Mouse (Mus musculus): ENCODE measurements around the gene Nrp1.

The Nrp1 gene

GRCm38 (mm10) chr8:128465553-128465952, 107.1 kb downstream of the Nrp1 start:
- DNase-seq (ENCODE audit: low read depth, low spot score), result no peak

GRCm38 (mm10) chr8:128466681-128467430, 108.5 kb downstream of the Nrp1 start:
- peak; percentile 24 for DNase-seq (ENCODE audit: low read depth, low spot score)

- no peak for DNase-seq (ENCODE audit: low read depth, low spot score)
Observed at GRCm38 (mm10) chr8:128470097-128470496, 111.7 kb downstream of the Nrp1 start.

GRCm38 (mm10) chr8:128471186-128471585, 112.8 kb downstream of the Nrp1 start:
- DNase-seq (ENCODE audit: low read depth, low spot score), result no peak

- no peak for DNase-seq (ENCODE audit: low read depth, low spot score)
Observed at GRCm38 (mm10) chr8:128472871-128473270, 114.5 kb downstream of the Nrp1 start.

GRCm38 (mm10) chr8:128473456-128474239, 115.2 kb downstream of the Nrp1 start:
- DNase-seq (ENCODE audit: low read depth, low spot score), result peak; percentile 22

- no peak for DNase-seq (ENCODE audit: low read depth, low spot score)
Observed at GRCm38 (mm10) chr8:128474614-128475013, 116.2 kb downstream of the Nrp1 start.

GRCm38 (mm10) chr8:128476206-128476605, 117.8 kb downstream of the Nrp1 start:
- no peak for DNase-seq (ENCODE audit: low read depth, low spot score)

- DNase-seq (ENCODE audit: low read depth, low spot score), result no peak
Observed at GRCm38 (mm10) chr8:128478017-128478416, 119.6 kb downstream of the Nrp1 start.

GRCm38 (mm10) chr8:128479309-128480013, 121.1 kb downstream of the Nrp1 start:
- DNase-seq (ENCODE audit: low read depth, low spot score), result no peak

- no peak for DNase-seq (ENCODE audit: low read depth, low spot score)
Observed at GRCm38 (mm10) chr8:128480896-128481665, 122.7 kb downstream of the Nrp1 start.

GRCm38 (mm10) chr8:128483344-128483743, 124.9 kb downstream of the Nrp1 start:
- DNase-seq (ENCODE audit: low read depth, low spot score), result no peak

GRCm38 (mm10) chr8:128484720-128485124, 126.3 kb downstream of the Nrp1 start:
- no peak for DNase-seq (ENCODE audit: low read depth, low spot score)

- no peak for DNase-seq (ENCODE audit: low read depth, low spot score)
Observed at GRCm38 (mm10) chr8:128486043-128486442, 127.6 kb downstream of the Nrp1 start.

- DNase-seq (ENCODE audit: low read depth, low spot score), result no peak
Observed at GRCm38 (mm10) chr8:128487966-128488931, 129.8 kb downstream of the Nrp1 start.

GRCm38 (mm10) chr8:128489351-128489750, 130.9 kb downstream of the Nrp1 start:
- DNase-seq (ENCODE audit: low read depth, low spot score), result no peak

- DNase-seq (ENCODE audit: low read depth, low spot score), result peak; percentile 79
Observed at GRCm38 (mm10) chr8:128491126-128492067, 133.0 kb downstream of the Nrp1 start.

GRCm38 (mm10) chr8:128493801-128494200, 135.4 kb downstream of the Nrp1 start:
- DNase-seq (ENCODE audit: low read depth, low spot score), result no peak

- no peak for DNase-seq (ENCODE audit: low read depth, low spot score)
Observed at GRCm38 (mm10) chr8:128498836-128499235, 140.4 kb downstream of the Nrp1 start.
